Mouse (Mus musculus): Measurements from ENCODE around the gene Ivd. TPM values are rescaled to one million over a fixed set of nuclear protein-coding genes. Genes with fewer than 3 reads are reported as not detected.

Ivd gene
- polyA plus RNA-seq, 1 experiment, result 25.7 TPM

DNA sequence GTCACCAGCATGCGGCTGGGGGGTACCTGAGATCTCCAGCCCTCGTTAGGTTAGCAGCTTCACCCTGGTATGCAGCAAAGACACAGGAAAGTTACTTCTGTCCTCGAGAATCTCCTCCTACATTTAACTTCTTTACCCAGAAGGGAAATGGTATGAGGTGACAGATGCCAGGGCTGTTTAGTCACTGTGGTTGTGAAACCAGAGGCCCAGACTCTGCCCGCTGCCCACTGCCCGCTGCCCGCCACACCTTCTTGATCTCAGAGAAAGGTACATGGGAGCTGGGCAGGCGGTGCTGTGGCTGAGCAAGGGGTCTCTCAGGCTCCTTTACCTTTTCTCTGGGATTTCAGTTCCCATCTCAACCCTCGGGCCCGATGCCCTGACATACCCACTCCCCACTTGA, 14.7 kb downstream of the Ivd start:
- peaks cover 1% of the 10 kb centered on the region; the same call in 1 of the 2 replicates for H3K36me3 ChIP-seq (ENCODE audit: control insufficient read depth, insufficient read depth, low read length)
- WGBS, result 95% methylated on average over 9 of the region's 9 CpGs
- no peak for TF ChIP-seq POLR2A (IDR thresholded peaks at IDR 0.05; ENCODE audit: low read depth, low read length)
- TF ChIP-seq CTCF (IDR thresholded peaks at IDR 0.05; ENCODE audit: extremely low read depth, insufficient read length, insufficient replicate concordance, low read depth, low read length), result no peak
- no peaks in the 10 kb centered on the region; the same call in none of the 2 replicates for H3K4me1 ChIP-seq (ENCODE audit: control insufficient read depth, insufficient read depth, insufficient read length, low read length)
- H3K27me3 ChIP-seq (ENCODE audit: control insufficient read depth, insufficient read depth, low read length), result no peaks in the 10 kb centered on the region
- no peak overlapping the region for H3K27ac ChIP-seq (ENCODE audit: insufficient read depth, low read depth, low read length)
- no peak overlapping the region for H3K4me3 ChIP-seq (ENCODE audit: low read depth, low read length)

- Histone ChIP-seq H3K4me1 (ENCODE audit: control insufficient read depth, insufficient read depth, insufficient read length, low read length) (peaks cover 3% of the 10 kb centered on the region; the same call in 1 of the 2 replicates), H3K27me3 (ENCODE audit: control insufficient read depth, insufficient read depth, low read length) (no peaks in the 10 kb centered on the region), H3K27ac (ENCODE audit: insufficient read depth, low read depth, low read length) (no peak overlapping the region), H3K4me3 (ENCODE audit: low read depth, low read length) (no peak overlapping the region), H3K36me3 (ENCODE audit: control insufficient read depth, insufficient read depth, low read length) (0 out of 2 replicates have a peak, but pooled peaks cover 1% of the 10 kb centered on the region)
- no peak for TF ChIP-seq POLR2A (IDR thresholded peaks at IDR 0.05; ENCODE audit: low read depth, low read length)
- no peak for TF ChIP-seq CTCF (IDR thresholded peaks at IDR 0.05; ENCODE audit: extremely low read depth, insufficient read length, insufficient replicate concordance, low read depth, low read length)
- WGBS, result 54% methylated on average over 4 of the region's 4 CpGs
Observed at GRCm38 (mm10) chr2:118881019-118881418, 19.3 kb downstream of the Ivd start.

DNA sequence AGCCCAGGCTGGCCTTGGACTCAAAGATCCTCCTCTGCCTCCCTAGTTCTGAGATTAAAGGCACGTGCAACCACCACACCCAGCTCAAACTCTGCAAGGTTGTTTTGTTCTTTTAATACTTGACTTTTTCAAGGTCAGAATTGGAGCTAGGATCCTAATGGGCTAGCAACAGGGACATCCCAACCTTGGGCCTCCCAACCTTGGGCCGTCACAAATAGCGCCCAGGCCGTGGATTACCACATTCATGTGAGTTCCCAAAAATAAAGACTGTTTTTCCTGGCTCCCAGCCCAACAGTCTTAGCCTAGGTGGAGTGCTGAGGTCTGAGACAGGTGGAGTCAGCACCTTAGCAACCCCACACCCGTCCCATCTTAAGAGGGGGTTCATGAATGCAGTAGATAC, 20.2 kb downstream of the Ivd start:
- Histone ChIP-seq H3K27me3 (ENCODE audit: control insufficient read depth, insufficient read depth, low read length) (no peaks in the 10 kb centered on the region), H3K36me3 (ENCODE audit: control insufficient read depth, insufficient read depth, low read length) (no peaks in the 10 kb centered on the region), H3K4me3 (ENCODE audit: low read depth, low read length) (no peak overlapping the region), H3K27ac (ENCODE audit: insufficient read depth, low read depth, low read length) (no peak overlapping the region), H3K4me1 (ENCODE audit: control insufficient read depth, insufficient read depth, insufficient read length, low read length) (peaks cover 3% of the 10 kb centered on the region; the same call in 1 of the 2 replicates)
- 63% methylated on average over 5 of the region's 5 CpGs for WGBS
- TF ChIP-seq CTCF (IDR thresholded peaks at IDR 0.05; ENCODE audit: extremely low read depth, insufficient read length, insufficient replicate concordance, low read depth, low read length), result no peak
- TF ChIP-seq POLR2A (IDR thresholded peaks at IDR 0.05; ENCODE audit: low read depth, low read length), result no peak

- Histone ChIP-seq H3K27me3 (ENCODE audit: control insufficient read depth, insufficient read depth, low read length) (no peaks in the 10 kb centered on the region), H3K36me3 (ENCODE audit: control insufficient read depth, insufficient read depth, low read length) (no peaks in the 10 kb centered on the region), H3K4me3 (ENCODE audit: low read depth, low read length) (peak overlapping the region; percentile 61), H3K27ac (ENCODE audit: insufficient read depth, low read depth, low read length) (no peak overlapping the region), H3K4me1 (ENCODE audit: control insufficient read depth, insufficient read depth, insufficient read length, low read length) (peaks cover 3% of the 10 kb centered on the region; the same call in 1 of the 2 replicates)
- WGBS, result 4% methylated on average over 32 of the region's 32 CpGs
- TF ChIP-seq CTCF (IDR thresholded peaks at IDR 0.05; ENCODE audit: extremely low read depth, insufficient read length, insufficient replicate concordance, low read depth, low read length), result peak; percentile 99
- no peak for TF ChIP-seq POLR2A (IDR thresholded peaks at IDR 0.05; ENCODE audit: low read depth, low read length)
Observed at GRCm38 (mm10) chr2:118882840-118883679, 21.3 kb downstream of the Ivd start.

DNA sequence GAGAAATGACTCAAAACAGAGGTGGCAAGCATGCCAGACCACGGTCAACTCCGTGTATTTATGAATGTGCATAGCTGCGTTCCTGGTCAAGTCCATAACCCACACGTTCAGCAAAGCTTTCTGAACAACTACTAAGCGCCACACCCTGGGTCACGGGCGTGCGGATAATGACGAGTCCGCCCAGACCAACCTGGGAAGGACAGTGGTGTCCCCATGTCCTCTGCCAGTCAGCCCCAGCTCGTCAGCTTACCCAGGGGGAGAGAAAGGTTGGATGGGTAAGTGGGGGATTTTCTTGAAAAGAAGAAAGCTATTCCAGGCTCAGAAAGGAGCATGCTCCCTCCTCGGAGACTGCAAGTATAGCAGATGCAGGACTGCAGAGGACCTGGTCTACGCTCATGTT, 25.7 kb downstream of the Ivd start:
- Histone ChIP-seq H3K36me3 (ENCODE audit: control insufficient read depth, insufficient read depth, low read length) (no peaks in the 10 kb centered on the region), H3K27ac (ENCODE audit: insufficient read depth, low read depth, low read length) (no peak overlapping the region), H3K4me3 (ENCODE audit: low read depth, low read length) (no peak overlapping the region), H3K4me1 (ENCODE audit: control insufficient read depth, insufficient read depth, insufficient read length, low read length) (peaks cover 3% of the 10 kb centered on the region; the same call in 1 of the 2 replicates), H3K27me3 (ENCODE audit: control insufficient read depth, insufficient read depth, low read length) (0 out of 2 replicates have a peak, but pooled peaks cover 3% of the 10 kb centered on the region)
- WGBS, result 39% methylated on average over 13 of the region's 13 CpGs
- TF ChIP-seq POLR2A (IDR thresholded peaks at IDR 0.05; ENCODE audit: low read depth, low read length), result no peak
- no peak for TF ChIP-seq CTCF (IDR thresholded peaks at IDR 0.05; ENCODE audit: extremely low read depth, insufficient read length, insufficient replicate concordance, low read depth, low read length)

- Histone ChIP-seq H3K27ac (ENCODE audit: insufficient read depth, low read depth, low read length) (no peak overlapping the region), H3K27me3 (ENCODE audit: control insufficient read depth, insufficient read depth, low read length) (0 out of 2 replicates have a peak, but pooled peaks cover 3% of the 10 kb centered on the region), H3K36me3 (ENCODE audit: control insufficient read depth, insufficient read depth, low read length) (no peaks in the 10 kb centered on the region), H3K4me3 (ENCODE audit: low read depth, low read length) (no peak overlapping the region), H3K4me1 (ENCODE audit: control insufficient read depth, insufficient read depth, insufficient read length, low read length) (peaks cover 2% of the 10 kb centered on the region; the same call in 1 of the 2 replicates)
- 25% methylated on average over 14 of the region's 14 CpGs for WGBS
- TF ChIP-seq CTCF (IDR thresholded peaks at IDR 0.05; ENCODE audit: extremely low read depth, insufficient read length, insufficient replicate concordance, low read depth, low read length), result no peak
- TF ChIP-seq POLR2A (IDR thresholded peaks at IDR 0.05; ENCODE audit: low read depth, low read length), result no peak
Observed at GRCm38 (mm10) chr2:118887845-118888548, 26.2 kb downstream of the Ivd start.

- peaks cover 11% of the 10 kb centered on the region for H3K27me3 ChIP-seq (ENCODE audit: control insufficient read depth, insufficient read depth, low read length)
- no peaks in the 10 kb centered on the region for H3K36me3 ChIP-seq (ENCODE audit: control insufficient read depth, insufficient read depth, low read length)
- 87% methylated on average over 4 of the region's 4 CpGs for WGBS
- TF ChIP-seq POLR2A (IDR thresholded peaks at IDR 0.05; ENCODE audit: low read depth, low read length) (no peak), CTCF (IDR thresholded peaks at IDR 0.05; ENCODE audit: extremely low read depth, insufficient read length, insufficient replicate concordance, low read depth, low read length) (no peak)
- peaks cover 2% of the 10 kb centered on the region for H3K4me1 ChIP-seq (ENCODE audit: control insufficient read depth, insufficient read depth, insufficient read length, low read length)
- no peak overlapping the region for H3K4me3 ChIP-seq (ENCODE audit: low read depth, low read length)
- H3K27ac ChIP-seq (ENCODE audit: insufficient read depth, low read depth, low read length), result no peak overlapping the region
Observed at GRCm38 (mm10) chr2:118891173-118891572, 29.4 kb downstream of the Ivd start.

Measured in small intestine, adult 2 months (tissue).